Mouse (Mus musculus): ENCODE data around the gene Lrrc75b. TPM values are rescaled to one million over a fixed set of nuclear protein-coding genes. Genes with fewer than 3 reads are reported as not detected.
"Not testable (repeated sequence)": the region's sequence is repeated elsewhere in the genome, so short reads cannot be mapped to it uniquely, and the experiment has no call there.

The Lrrc75b gene
- polyA plus RNA-seq, 1 experiment from 2014 or later, result 3.0 TPM

DNA sequence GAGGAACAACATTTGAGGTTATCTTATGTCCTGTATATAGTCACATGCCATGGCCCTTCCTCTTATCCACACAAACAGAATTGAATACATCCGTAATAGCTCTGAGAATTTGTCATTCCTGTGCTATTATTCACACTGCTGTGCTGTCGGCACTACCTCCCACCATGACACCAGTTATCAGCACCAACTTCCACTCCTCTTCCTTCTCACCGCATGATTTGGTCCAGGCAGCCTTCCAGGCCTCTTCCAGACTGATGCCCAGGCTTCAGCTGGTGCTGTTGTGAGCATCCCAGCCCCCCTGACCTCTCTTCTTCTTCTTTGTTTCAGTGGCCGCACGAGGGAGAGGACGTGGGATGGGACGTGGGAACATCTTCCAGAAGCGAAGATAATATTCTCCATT, 25.2 kb downstream of the Lrrc75b start:
- ATAC-seq (replicated peaks; ENCODE audit: low FRiP score, low TSS enrichment, low read depth), result no peak
- no peaks in the 10 kb centered on the region for H3K4me1 ChIP-seq (replicated peaks; ENCODE audit: control insufficient read depth, insufficient read depth, low read length)
- no peaks in the 10 kb centered on the region for H3K9me3 ChIP-seq (ENCODE audit: control insufficient read depth, low read length)
- H3K4me3 ChIP-seq (ENCODE audit: low read depth, low read length), result no peak overlapping the region
- H3K9ac ChIP-seq (ENCODE audit: low read length), result no peak overlapping the region
- 86% methylated on average over 8 of the region's 8 CpGs for WGBS
- H3K4me2 ChIP-seq (ENCODE audit: low read length), result no peak overlapping the region
- H3K27ac ChIP-seq (ENCODE audit: low read depth), result no peak overlapping the region
- no peaks in the 10 kb centered on the region for H3K27me3 ChIP-seq (replicated peaks; ENCODE audit: control insufficient read depth, insufficient read depth, low read length)
- peaks cover 53% of the 10 kb centered on the region for H3K36me3 ChIP-seq (ENCODE audit: control insufficient read depth, insufficient read depth, low read length)
- DNase-seq (ENCODE audit: low spot score), result no peak

GRCm38 (mm10) chr10:75534216-75534615, 25.9 kb downstream of the Lrrc75b start:
- ATAC-seq (replicated peaks; ENCODE audit: low FRiP score, low TSS enrichment, low read depth) (no peak), DNase-seq (ENCODE audit: low spot score) (no peak)
- no peaks in the 10 kb centered on the region for H3K4me1 ChIP-seq (replicated peaks; ENCODE audit: control insufficient read depth, insufficient read depth, low read length)
- no peak overlapping the region for H3K9ac ChIP-seq (ENCODE audit: low read length)
- no peaks in the 10 kb centered on the region for H3K27me3 ChIP-seq (replicated peaks; ENCODE audit: control insufficient read depth, insufficient read depth, low read length)
- no peak overlapping the region for H3K4me3 ChIP-seq (ENCODE audit: low read depth, low read length)
- H3K27ac ChIP-seq (ENCODE audit: low read depth), result no peak overlapping the region
- WGBS, result 89% methylated on average over 8 of the region's 8 CpGs
- H3K36me3 ChIP-seq (ENCODE audit: control insufficient read depth, insufficient read depth, low read length), result peaks cover 55% of the 10 kb centered on the region
- no peak overlapping the region for H3K4me2 ChIP-seq (ENCODE audit: low read length)
- no peaks in the 10 kb centered on the region for H3K9me3 ChIP-seq (ENCODE audit: control insufficient read depth, low read length)

- Histone ChIP-seq H3K4me3 (ENCODE audit: low read depth, low read length) (no peak overlapping the region), H3K4me1 (replicated peaks; ENCODE audit: control insufficient read depth, insufficient read depth, low read length) (no peaks in the 10 kb centered on the region), H3K27me3 (replicated peaks; ENCODE audit: control insufficient read depth, insufficient read depth, low read length) (no peaks in the 10 kb centered on the region), H3K9ac (ENCODE audit: low read length) (no peak overlapping the region), H3K9me3 (ENCODE audit: control insufficient read depth, low read length) (no peaks in the 10 kb centered on the region), H3K4me2 (ENCODE audit: low read length) (no peak overlapping the region), H3K27ac (ENCODE audit: low read depth) (no peak overlapping the region), H3K36me3 (ENCODE audit: control insufficient read depth, insufficient read depth, low read length) (peaks cover 61% of the 10 kb centered on the region)
- no peak for ATAC-seq (replicated peaks; ENCODE audit: low FRiP score, low TSS enrichment, low read depth)
- no peak for DNase-seq (ENCODE audit: low spot score)
- 94% methylated on average over 9 of the region's 9 CpGs for WGBS
Measured at GRCm38 (mm10) chr10:75531532-75532090, 28.5 kb downstream of the Lrrc75b start.

DNA sequence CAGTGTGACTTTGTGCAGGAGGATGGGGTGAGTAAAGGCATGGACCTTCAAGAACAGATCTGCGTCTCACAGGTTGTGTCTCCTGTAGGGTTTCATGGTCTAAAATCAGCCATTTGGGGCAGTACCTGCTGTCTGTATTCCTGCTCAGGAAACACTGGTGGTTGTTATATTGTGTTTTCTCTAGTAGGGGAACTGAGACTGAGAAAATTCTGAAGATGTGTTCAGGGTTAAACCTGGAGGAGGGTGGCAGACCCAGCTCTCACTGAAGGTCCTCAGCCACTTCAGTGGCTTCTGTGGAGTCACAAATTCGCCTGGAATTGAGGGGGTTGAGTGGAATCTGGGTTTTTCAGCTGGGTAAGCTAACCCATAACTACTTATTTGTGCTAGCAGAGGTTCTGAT, 29.8 kb downstream of the Lrrc75b start:
- no peak overlapping the region for H3K4me3 ChIP-seq (ENCODE audit: low read depth, low read length)
- H3K9ac ChIP-seq (ENCODE audit: low read length), result no peak overlapping the region
- H3K27ac ChIP-seq (ENCODE audit: low read depth), result no peak overlapping the region
- ATAC-seq (replicated peaks; ENCODE audit: low FRiP score, low TSS enrichment, low read depth) (no peak), DNase-seq (ENCODE audit: low spot score) (no peak)
- H3K36me3 ChIP-seq (ENCODE audit: control insufficient read depth, insufficient read depth, low read length), result peaks cover 59% of the 10 kb centered on the region
- WGBS, result 79% methylated on average over 2 of the region's 2 CpGs
- H3K9me3 ChIP-seq (ENCODE audit: control insufficient read depth, low read length), result no peaks in the 10 kb centered on the region
- H3K4me2 ChIP-seq (ENCODE audit: low read length), result no peak overlapping the region
- H3K4me1 ChIP-seq (replicated peaks; ENCODE audit: control insufficient read depth, insufficient read depth, low read length), result no peaks in the 10 kb centered on the region
- H3K27me3 ChIP-seq (replicated peaks; ENCODE audit: control insufficient read depth, insufficient read depth, low read length), result no peaks in the 10 kb centered on the region

DNA sequence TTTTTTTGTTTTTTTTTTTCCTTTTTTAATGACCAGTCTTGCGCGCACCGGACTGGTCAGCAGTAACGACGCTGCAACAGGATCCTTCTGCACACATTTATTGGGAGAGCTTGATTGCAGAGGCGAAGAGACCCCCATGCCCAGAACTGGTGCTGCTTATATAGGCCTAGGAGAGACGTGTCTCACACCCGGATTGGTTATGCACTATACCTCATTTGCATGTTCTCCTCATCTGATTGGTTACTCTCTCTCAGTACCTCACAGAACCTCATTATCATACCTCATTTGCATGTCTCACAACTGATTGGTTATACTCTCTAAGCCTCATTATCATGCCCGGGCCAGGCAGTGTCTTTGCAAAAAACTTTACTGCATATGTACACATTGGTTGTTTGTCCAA, 34.7 kb downstream of the Lrrc75b start:
- not testable (repeated sequence) for ATAC-seq (replicated peaks; ENCODE audit: low FRiP score, low TSS enrichment, low read depth); H3K27me3 ChIP-seq (replicated peaks; ENCODE audit: control insufficient read depth, insufficient read depth, low read length); H3K4me2 ChIP-seq (ENCODE audit: low read length); H3K4me3 ChIP-seq (ENCODE audit: low read depth, low read length); H3K27ac ChIP-seq (ENCODE audit: low read depth); H3K4me1 ChIP-seq (replicated peaks; ENCODE audit: control insufficient read depth, insufficient read depth, low read length); DNase-seq (ENCODE audit: low spot score); H3K9me3 ChIP-seq (ENCODE audit: control insufficient read depth, low read length); H3K9ac ChIP-seq (ENCODE audit: low read length)
- WGBS, result 95% methylated on average over 9 of the region's 9 CpGs
- peaks cover 64% of the 10 kb centered on the region for H3K36me3 ChIP-seq (ENCODE audit: control insufficient read depth, insufficient read depth, low read length)

DNA sequence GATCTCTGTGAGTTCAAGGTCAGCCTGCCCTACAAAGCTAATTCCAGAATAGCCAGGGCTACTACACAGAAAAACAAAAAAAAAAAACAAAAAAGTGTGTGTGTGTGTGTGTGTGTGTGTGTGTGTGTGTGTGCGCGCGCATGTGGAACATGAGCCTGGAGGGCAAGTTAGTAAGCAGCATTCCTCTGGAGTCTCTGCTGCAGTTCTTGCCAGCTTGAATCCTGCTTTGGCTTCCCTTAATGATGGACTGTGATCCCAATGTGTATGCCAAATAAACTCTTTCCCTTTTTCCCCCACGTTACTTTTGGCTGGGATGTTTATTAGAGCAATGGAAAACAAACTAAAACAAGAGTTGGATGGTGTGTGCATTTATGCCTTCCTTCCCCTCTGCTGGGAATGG, 38.5 kb downstream of the Lrrc75b start:
- 91% methylated on average over 4 of the region's 4 CpGs for whole genome bisulfite sequencing
- Histone ChIP-seq H3K27me3 (replicated peaks; ENCODE audit: control insufficient read depth, insufficient read depth, low read length) (no peaks in the 10 kb centered on the region), H3K36me3 (ENCODE audit: control insufficient read depth, insufficient read depth, low read length) (peaks cover 65% of the 10 kb centered on the region), H3K4me1 (replicated peaks; ENCODE audit: control insufficient read depth, insufficient read depth, low read length) (peaks cover 10% of the 10 kb centered on the region), H3K4me3 (ENCODE audit: low read depth, low read length) (no peak overlapping the region), H3K9me3 (ENCODE audit: control insufficient read depth, low read length) (no peaks in the 10 kb centered on the region), H3K9ac (ENCODE audit: low read length) (no peak overlapping the region), H3K27ac (ENCODE audit: low read depth) (no peak overlapping the region), H3K4me2 (ENCODE audit: low read length) (no peak overlapping the region)
- DNase-seq (ENCODE audit: low spot score) (no peak), ATAC-seq (replicated peaks; ENCODE audit: low FRiP score, low TSS enrichment, low read depth) (no peak)

- Histone ChIP-seq H3K4me2 (ENCODE audit: low read length) (no peak overlapping the region), H3K9me3 (ENCODE audit: control insufficient read depth, low read length) (no peaks in the 10 kb centered on the region), H3K4me3 (ENCODE audit: low read depth, low read length) (no peak overlapping the region), H3K9ac (ENCODE audit: low read length) (no peak overlapping the region), H3K27ac (ENCODE audit: low read depth) (no peak overlapping the region), H3K36me3 (ENCODE audit: control insufficient read depth, insufficient read depth, low read length) (peaks cover 56% of the 10 kb centered on the region), H3K4me1 (replicated peaks; ENCODE audit: control insufficient read depth, insufficient read depth, low read length) (peaks cover 17% of the 10 kb centered on the region), H3K27me3 (replicated peaks; ENCODE audit: control insufficient read depth, insufficient read depth, low read length) (no peaks in the 10 kb centered on the region)
- ATAC-seq (replicated peaks; ENCODE audit: low FRiP score, low TSS enrichment, low read depth) (no peak), DNase-seq (ENCODE audit: low spot score) (no peak)
- WGBS, result 93% methylated on average over 5 of the region's 5 CpGs
Measured at GRCm38 (mm10) chr10:75520581-75520980, 39.5 kb downstream of the Lrrc75b start.

- H3K4me3 ChIP-seq (ENCODE audit: low read depth, low read length), result peak within 1 kb of the TSS; percentile 90
- H3K27ac ChIP-seq (ENCODE audit: low read depth), result peak within 1 kb of the TSS; percentile 96
- no peaks in the 10 kb centered on the region for H3K27me3 ChIP-seq (replicated peaks; ENCODE audit: control insufficient read depth, insufficient read depth, low read length)
- peaks cover 34% of the 10 kb centered on the region for H3K36me3 ChIP-seq (ENCODE audit: control insufficient read depth, insufficient read depth, low read length)
- WGBS, result 0% methylated on average over 20 of the region's 20 CpGs
- no peaks in the 10 kb centered on the region for H3K9me3 ChIP-seq (ENCODE audit: control insufficient read depth, low read length)
- peak; percentile 92 for ATAC-seq (replicated peaks; ENCODE audit: low FRiP score, low TSS enrichment, low read depth)
- peak within 1 kb of the TSS; percentile 98 for H3K4me2 ChIP-seq (ENCODE audit: low read length)
- H3K9ac ChIP-seq (ENCODE audit: low read length), result peak within 1 kb of the TSS; percentile 92
- H3K4me1 ChIP-seq (replicated peaks; ENCODE audit: control insufficient read depth, insufficient read depth, low read length), result peaks cover 21% of the 10 kb centered on the region
- peak; percentile 99 for DNase-seq (ENCODE audit: low spot score)
Measured at GRCm38 (mm10) chr10:75517758-75518143, 42.4 kb downstream of the Lrrc75b start, which contains the start of gene Gucd1. Gene Gucd1 (minus strand): TSS chr10:75517972.

DNA sequence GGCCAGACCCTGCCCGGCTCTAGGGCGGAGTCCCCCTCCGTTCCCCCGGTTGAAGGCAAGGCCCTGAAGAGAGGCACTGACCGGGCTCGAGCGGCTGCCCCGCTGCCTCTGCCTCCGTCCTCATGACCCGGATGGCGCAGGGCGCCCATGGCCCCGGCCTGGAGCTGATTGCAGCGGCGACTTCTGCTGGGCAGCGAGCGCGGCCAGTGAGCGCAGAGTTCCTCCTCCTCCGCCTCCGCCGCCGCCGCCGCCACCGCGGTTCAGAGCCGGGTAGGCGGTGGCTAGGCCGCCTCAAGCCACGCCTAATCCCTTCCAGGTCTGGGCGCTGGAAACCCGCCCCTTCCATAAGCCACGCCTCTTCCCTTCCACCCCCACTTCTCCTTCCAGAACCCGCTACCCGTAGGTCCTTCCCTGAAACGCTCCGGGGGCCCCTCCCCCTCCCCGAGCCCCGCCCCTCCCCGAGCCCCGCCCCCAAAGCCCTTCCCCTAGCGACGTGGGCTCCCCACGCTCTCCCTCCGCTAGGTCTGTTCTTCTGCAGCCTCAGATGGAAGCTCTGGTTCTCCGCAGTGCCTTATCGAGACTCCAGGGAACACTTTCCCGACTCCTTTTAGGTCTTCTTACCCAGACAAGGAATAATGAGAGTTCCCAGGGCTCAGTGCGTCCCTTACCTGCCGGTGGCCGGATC, 42.9 kb downstream of the Lrrc75b start, which contains the start of gene Snrpd3:
TSS of gene Snrpd3 (plus strand) at position 479 of the 685 bp plus-strand sequence.
- H3K36me3 ChIP-seq (ENCODE audit: control insufficient read depth, insufficient read depth, low read length), result peaks cover 30% of the 10 kb centered on the region
- ATAC-seq (replicated peaks; ENCODE audit: low FRiP score, low TSS enrichment, low read depth), result peak; percentile 97
- WGBS, result 0% methylated on average over 47 of the region's 52 CpGs
- peak within 1 kb of the TSS; percentile 92 for H3K9ac ChIP-seq (ENCODE audit: low read length)
- H3K4me1 ChIP-seq (replicated peaks; ENCODE audit: control insufficient read depth, insufficient read depth, low read length), result peaks cover 21% of the 10 kb centered on the region
- peak within 1 kb of the TSS; percentile 90 for H3K4me3 ChIP-seq (ENCODE audit: low read depth, low read length)
- H3K9me3 ChIP-seq (ENCODE audit: control insufficient read depth, low read length), result no peaks in the 10 kb centered on the region
- H3K27me3 ChIP-seq (replicated peaks; ENCODE audit: control insufficient read depth, insufficient read depth, low read length), result no peaks in the 10 kb centered on the region
- H3K4me2 ChIP-seq (ENCODE audit: low read length), result peak within 1 kb of the TSS; percentile 98
- peak; percentile 94 for DNase-seq (ENCODE audit: low spot score)
- peak within 1 kb of the TSS; percentile 96 for H3K27ac ChIP-seq (ENCODE audit: low read depth)
